Comparison of ENCODE assay signal across 14 mouse cellular contexts in the genomic region with DNA sequence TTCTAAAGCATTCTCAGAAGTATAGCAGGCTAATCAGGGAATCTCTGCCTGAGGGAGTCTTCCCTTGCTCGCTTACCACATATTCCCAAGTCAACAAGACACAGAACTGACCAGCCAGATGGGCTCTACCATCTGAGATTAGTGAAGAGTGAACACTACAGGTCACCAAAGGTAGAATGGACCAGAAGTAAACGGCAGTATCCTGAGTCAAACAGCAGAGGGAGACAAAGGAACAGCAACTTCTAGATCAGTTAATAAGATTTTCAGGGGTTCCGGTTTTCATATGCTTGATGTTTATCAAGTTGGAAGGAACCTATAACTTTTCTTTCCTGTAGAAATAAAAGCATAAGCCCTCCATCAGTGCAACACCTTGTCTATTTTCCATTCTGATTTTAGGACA.
DNase-seq lines count a peak whose midpoint lies in the region; ATAC-seq and TF ChIP-seq lines count a peak whose summit lies in the region.
"Had no signal": no experiment of that assay in that cellular context is flagged by ENCODE, and none has a peak within 500 bp of the region (broad histone marks: within the 10 kb centered on the region; RNA-seq: fewer than 3 reads in every experiment).

No protein-coding gene starts in this region.

- no peak overlapping the region for H3K4me3 ChIP-seq in kidney, adult 2 months (ENCODE audit: insufficient read depth, low read depth, low read length)
- no peak overlapping the region for H3K4me3 ChIP-seq in midbrain, postnatal 0 days (ENCODE audit: low read depth, low read length)
- no peak overlapping the region for H3K4me3 ChIP-seq in midbrain, embryonic 11.5 days (ENCODE audit: low read depth, low read length)
- H3K4me3 ChIP-seq in stomach, postnatal 0 days (ENCODE audit: low read depth, low read length): no peak overlapping the region
- H3K4me3 ChIP-seq: embryonic facial prominence, embryonic 12.5 days; heart, embryonic 13.5 days; kidney, embryonic 15.5 days; neural tube, embryonic 13.5 days had no signal

- in situ Hi-C loops in Patski (cut with MboI; ENCODE audit: low pct_unique_long_range_greater_than_20kb): no loop called here

- POLR2A ChIA-PET in Patski (lab: Charles Lee): no interaction called here

- no peak overlapping the region for H3K27ac ChIP-seq in kidney, adult 2 months (ENCODE audit: insufficient read depth, low read depth, low read length)
- no peak overlapping the region for H3K27ac ChIP-seq in midbrain, postnatal 0 days (ENCODE audit: low read depth, low read length)
- no peak overlapping the region for H3K27ac ChIP-seq in midbrain, embryonic 11.5 days (ENCODE audit: low read depth, low read length)
- H3K27ac ChIP-seq in stomach, postnatal 0 days (replicated peaks): no peak overlapping the region
- H3K27ac ChIP-seq: embryonic facial prominence, embryonic 12.5 days; heart, embryonic 13.5 days; kidney, embryonic 15.5 days; neural tube, embryonic 13.5 days had no signal

- H3K9ac ChIP-seq in midbrain, postnatal 0 days (replicated peaks; ENCODE audit: low read length, poor library complexity, severe bottlenecking): no peak overlapping the region
- H3K9ac ChIP-seq in midbrain, embryonic 11.5 days (ENCODE audit: low read length): no peak overlapping the region
- no peak overlapping the region for H3K9ac ChIP-seq in stomach, postnatal 0 days (ENCODE audit: low read length)
- H3K9ac ChIP-seq: embryonic facial prominence, embryonic 12.5 days; heart, embryonic 13.5 days; kidney, embryonic 15.5 days; neural tube, embryonic 13.5 days had no signal

- H3K9me3 ChIP-seq in midbrain, postnatal 0 days (ENCODE audit: low read length): 0 out of 2 replicates have a peak, but pooled peaks cover 6% of the 10 kb centered on the region
- H3K9me3 ChIP-seq in midbrain, embryonic 11.5 days (ENCODE audit: control insufficient read depth, low read length): no peaks in the 10 kb centered on the region
- no peaks in the 10 kb centered on the region for H3K9me3 ChIP-seq in stomach, postnatal 0 days (ENCODE audit: control insufficient read depth, low read length)
- H3K9me3 ChIP-seq: kidney, embryonic 15.5 days had no signal

- TF ChIP-seq POLR2A in kidney, adult 2 months (IDR thresholded peaks at IDR 0.05; ENCODE audit: low read depth, low read length): no peak

- peak; percentile 23 for DNase-seq in kidney, adult 2 months
- DNase-seq in kidney, postnatal 25 days: no peak
- peak; percentile 47 for DNase-seq in midbrain, postnatal 0 days (ENCODE audit: low spot score)
- no peak for DNase-seq in midbrain, embryonic 11.5 days (ENCODE audit: low spot score, missing footprints)
- no peak for DNase-seq in Patski (ENCODE audit: low read depth, low spot score)
- DNase-seq in stomach, postnatal 0 days (ENCODE audit: low spot score): no peak
- no peak for DNase-seq in heart, postnatal 14 days
- DNase-seq: cerebellum, postnatal 25 days; heart, adult 11 months; heart, postnatal 4 days had no signal

- TF ChIP-seq CTCF in kidney, adult 2 months (conservative IDR thresholded peaks at IDR 0.05; ENCODE audit: insufficient read depth, insufficient read length, low read depth, low read length): no peak
- peak; percentile 47 for TF ChIP-seq CTCF in midbrain, postnatal 0 days (IDR thresholded peaks at IDR 0.05)
- peak; percentile 42 for TF ChIP-seq CTCF in Patski (IDR thresholded peaks at IDR 0.05)
- TF ChIP-seq CTCF in stomach, postnatal 0 days (IDR thresholded peaks at IDR 0.05; ENCODE audit: low read depth): no peak

- CTCF ChIA-PET in Patski (lab: Charles Lee): no interaction called here

- H3K27me3 ChIP-seq in kidney, adult 2 months (replicated peaks; ENCODE audit: control insufficient read depth, insufficient read depth, low read length): no peaks in the 10 kb centered on the region
- no peaks in the 10 kb centered on the region for H3K27me3 ChIP-seq in midbrain, postnatal 0 days (ENCODE audit: insufficient read depth, low read length)
- H3K27me3 ChIP-seq in midbrain, embryonic 11.5 days (ENCODE audit: control insufficient read depth, insufficient read depth, low read length): no peaks in the 10 kb centered on the region
- H3K27me3 ChIP-seq in Patski: no peaks in the 10 kb centered on the region
- no peaks in the 10 kb centered on the region for H3K27me3 ChIP-seq in stomach, postnatal 0 days (ENCODE audit: control insufficient read depth, insufficient read depth, low read length)
- H3K27me3 ChIP-seq: embryonic facial prominence, embryonic 12.5 days; heart, embryonic 13.5 days; kidney, embryonic 15.5 days; neural tube, embryonic 13.5 days had no signal

- 47% methylated on average over 3 of the region's 3 CpGs for WGBS in kidney, adult 2 months
- 53% methylated on average over 3 of the region's 3 CpGs for WGBS in midbrain, postnatal 0 days
- 61% methylated on average over 3 of the region's 3 CpGs for WGBS in midbrain, embryonic 11.5 days
- WGBS in stomach, postnatal 0 days: 50% methylated on average over 3 of the region's 3 CpGs

- H3K4me1 ChIP-seq in kidney, adult 2 months (ENCODE audit: control insufficient read depth, insufficient read depth, low read length): no peaks in the 10 kb centered on the region
- H3K4me1 ChIP-seq in midbrain, postnatal 0 days (ENCODE audit: insufficient read depth, low read length): no peaks in the 10 kb centered on the region
- no peaks in the 10 kb centered on the region for H3K4me1 ChIP-seq in midbrain, embryonic 11.5 days (ENCODE audit: control insufficient read depth, insufficient read depth, low read length)
- H3K4me1 ChIP-seq in stomach, postnatal 0 days (replicated peaks; ENCODE audit: control insufficient read depth, insufficient read depth): no peaks in the 10 kb centered on the region
- H3K4me1 ChIP-seq: embryonic facial prominence, embryonic 12.5 days; heart, embryonic 13.5 days; kidney, embryonic 15.5 days; neural tube, embryonic 13.5 days had no signal

- TF ChIP-seq EP300 in stomach, postnatal 0 days (optimal IDR thresholded peaks at IDR 0.05): no peak

- intact Hi-C loops in heart, postnatal 14 days (cut with DNase I): no loop called here

- ATAC-seq in midbrain, postnatal 0 days (ENCODE audit: low FRiP score): no peak
- ATAC-seq in midbrain, embryonic 11.5 days (ENCODE audit: low FRiP score): no peak
- ATAC-seq in Patski: no peak
- no peak for ATAC-seq in stomach, postnatal 0 days (ENCODE audit: low FRiP score, low TSS enrichment)

- H3K36me3 ChIP-seq in kidney, adult 2 months (ENCODE audit: control insufficient read depth, insufficient read depth, low read length): no peaks in the 10 kb centered on the region
- no peaks in the 10 kb centered on the region for H3K36me3 ChIP-seq in midbrain, postnatal 0 days (ENCODE audit: insufficient read depth, low read length)
- H3K36me3 ChIP-seq in midbrain, embryonic 11.5 days (ENCODE audit: control insufficient read depth, insufficient read depth, low read length): no peaks in the 10 kb centered on the region
- no peaks in the 10 kb centered on the region for H3K36me3 ChIP-seq in stomach, postnatal 0 days (ENCODE audit: control insufficient read depth, insufficient read depth, low read length)
- H3K36me3 ChIP-seq: embryonic facial prominence, embryonic 12.5 days; heart, embryonic 13.5 days; kidney, embryonic 15.5 days; neural tube, embryonic 13.5 days had no signal

- no peak overlapping the region for H3K4me2 ChIP-seq in midbrain, postnatal 0 days (ENCODE audit: low read depth, low read length, poor library complexity, severe bottlenecking)
- H3K4me2 ChIP-seq in midbrain, embryonic 11.5 days: no peak overlapping the region
- no peak overlapping the region for H3K4me2 ChIP-seq in stomach, postnatal 0 days (replicated peaks; ENCODE audit: low read depth)
- H3K4me2 ChIP-seq: embryonic facial prominence, embryonic 12.5 days; heart, embryonic 13.5 days; kidney, embryonic 15.5 days; neural tube, embryonic 13.5 days had no signal

Comparison
In these comparisons a context has a peak if more than half of its experiments do, and no peak if none do; other contexts are left out.
1. DNase-seq: peak in kidney, adult 2 months (single experiment) and midbrain, postnatal 0 days (single experiment); none in kidney, postnatal 25 days (0 of 2), midbrain, embryonic 11.5 days (single experiment), Patski (single experiment), stomach, postnatal 0 days (single experiment) and heart, postnatal 14 days (0 of 2).
2. CTCF ChIP-seq: peak in midbrain, postnatal 0 days (single experiment) and Patski (single experiment); none in kidney, adult 2 months (single experiment) and stomach, postnatal 0 days (single experiment).